Comparison of ENCODE assay signal across 21 mouse cellular contexts in genomic region chr6:97397935-97398334, GRCm38 (mm10).
DNase-seq lines count a peak whose midpoint lies in the region; ATAC-seq lines count a peak whose summit lies in the region.
"Had no signal": no experiment of that assay in that cellular context is flagged by ENCODE, and none has a peak within 500 bp of the region (broad histone marks: within the 10 kb centered on the region; RNA-seq: fewer than 3 reads in every experiment).

No protein-coding gene starts in this region.

- no peak overlapping the region for H3K9ac ChIP-seq in forebrain, embryonic 12.5 days
- H3K9ac ChIP-seq in forebrain, embryonic 14.5 days (ENCODE audit: low read length) = no peak overlapping the region
- no peak overlapping the region for H3K9ac ChIP-seq in hindbrain, embryonic 13.5 days
- H3K9ac ChIP-seq in hindbrain, embryonic 11.5 days (ENCODE audit: low read depth, low read length) = no peak overlapping the region
- H3K9ac ChIP-seq in intestine, embryonic 16.5 days (ENCODE audit: low read depth, low read length) = no peak overlapping the region
- H3K9ac ChIP-seq: hindbrain, embryonic 14.5 days had no signal

- 92% methylated on average over 4 of the region's 4 CpGs for WGBS in forebrain, embryonic 12.5 days
- 90% methylated on average over 4 of the region's 4 CpGs for WGBS in forebrain, embryonic 14.5 days
- 82% methylated on average over 4 of the region's 4 CpGs for WGBS in hindbrain, embryonic 13.5 days
- WGBS in hindbrain, embryonic 11.5 days = 84% methylated on average over 4 of the region's 4 CpGs
- WGBS in intestine, embryonic 16.5 days = 79% methylated on average over 4 of the region's 4 CpGs
- WGBS in macrophage (ENCODE audit: missing documents) = 89% methylated on average over 4 of the region's 4 CpGs

- no peak overlapping the region for H3K4me3 ChIP-seq in forebrain, embryonic 12.5 days (replicated peaks)
- no peak overlapping the region for H3K4me3 ChIP-seq in forebrain, embryonic 14.5 days (ENCODE audit: low read depth, low read length)
- no peak overlapping the region for H3K4me3 ChIP-seq in hindbrain, embryonic 13.5 days
- H3K4me3 ChIP-seq in hindbrain, embryonic 11.5 days (ENCODE audit: low read depth, low read length) = no peak overlapping the region
- no peak overlapping the region for H3K4me3 ChIP-seq in intestine, embryonic 16.5 days (ENCODE audit: low read length)
- no peak overlapping the region for H3K4me3 ChIP-seq in macrophage (ENCODE audit: inconsistent target)
- H3K4me3 ChIP-seq: forebrain, embryonic 10.5 days had no signal

- H3K36me3 ChIP-seq in forebrain, embryonic 12.5 days (replicated peaks) = no peaks in the 10 kb centered on the region
- H3K36me3 ChIP-seq in forebrain, embryonic 14.5 days (ENCODE audit: control insufficient read depth, insufficient read depth, low read length) = no peaks in the 10 kb centered on the region
- no peaks in the 10 kb centered on the region for H3K36me3 ChIP-seq in hindbrain, embryonic 13.5 days
- no peaks in the 10 kb centered on the region for H3K36me3 ChIP-seq in hindbrain, embryonic 11.5 days (ENCODE audit: control insufficient read depth, insufficient read depth, low read length)
- H3K36me3 ChIP-seq in intestine, embryonic 16.5 days (ENCODE audit: control insufficient read depth, insufficient read depth, low read length) = no peaks in the 10 kb centered on the region
- H3K36me3 ChIP-seq in macrophage (ENCODE audit: inconsistent target) = peaks cover 66% of the 10 kb centered on the region
- H3K36me3 ChIP-seq: forebrain, embryonic 10.5 days had no signal

- H3K27me3 ChIP-seq in forebrain, embryonic 12.5 days = no peaks in the 10 kb centered on the region
- H3K27me3 ChIP-seq in forebrain, embryonic 14.5 days (replicated peaks; ENCODE audit: control insufficient read depth, insufficient read depth, low read length) = no peaks in the 10 kb centered on the region
- H3K27me3 ChIP-seq in hindbrain, embryonic 13.5 days = no peaks in the 10 kb centered on the region
- H3K27me3 ChIP-seq in hindbrain, embryonic 11.5 days (ENCODE audit: control insufficient read depth, insufficient read depth, low read length) = no peaks in the 10 kb centered on the region
- H3K27me3 ChIP-seq in intestine, embryonic 16.5 days (replicated peaks; ENCODE audit: control insufficient read depth, insufficient read depth, low read length) = no peaks in the 10 kb centered on the region

- H3K9me3 ChIP-seq in forebrain, embryonic 12.5 days = no peaks in the 10 kb centered on the region
- no peaks in the 10 kb centered on the region for H3K9me3 ChIP-seq in forebrain, embryonic 14.5 days (replicated peaks; ENCODE audit: control insufficient read depth, low read length)
- H3K9me3 ChIP-seq in hindbrain, embryonic 13.5 days = no peaks in the 10 kb centered on the region
- no peaks in the 10 kb centered on the region for H3K9me3 ChIP-seq in hindbrain, embryonic 11.5 days (ENCODE audit: control insufficient read depth, low read length)
- H3K9me3 ChIP-seq in intestine, embryonic 16.5 days (ENCODE audit: control insufficient read depth, low read length) = no peaks in the 10 kb centered on the region
- H3K9me3 ChIP-seq: forebrain, embryonic 10.5 days had no signal

- peaks cover 43% of the 10 kb centered on the region for H3K4me1 ChIP-seq in forebrain, embryonic 12.5 days
- H3K4me1 ChIP-seq in forebrain, embryonic 14.5 days (ENCODE audit: control insufficient read depth, insufficient read depth, low read length) = peaks cover 35% of the 10 kb centered on the region
- peaks cover 60% of the 10 kb centered on the region for H3K4me1 ChIP-seq in hindbrain, embryonic 13.5 days (replicated peaks)
- peaks cover 8% of the 10 kb centered on the region for H3K4me1 ChIP-seq in hindbrain, embryonic 11.5 days (replicated peaks; ENCODE audit: control insufficient read depth, insufficient read depth, low read length)
- peaks cover 15% of the 10 kb centered on the region for H3K4me1 ChIP-seq in intestine, embryonic 16.5 days (ENCODE audit: control insufficient read depth, insufficient read depth, low read length)

- peaks cover 94% of the 10 kb centered on the region for H3K79me2 ChIP-seq in macrophage (ENCODE audit: inconsistent target)

- no peak for ATAC-seq in forebrain, embryonic 12.5 days (ENCODE audit: low FRiP score)
- no peak for ATAC-seq in forebrain, embryonic 14.5 days
- no peak for ATAC-seq in hindbrain, embryonic 13.5 days (ENCODE audit: low FRiP score)
- ATAC-seq in hindbrain, embryonic 11.5 days (ENCODE audit: low FRiP score) = no peak
- peak; percentile 83 for ATAC-seq in intestine, embryonic 16.5 days
- ATAC-seq in megakaryocyte-erythroid progenitor cell, adult 5-6 weeks (replicated peaks; ENCODE audit: low FRiP score, low TSS enrichment, poor library complexity, severe bottlenecking) = no peak
- ATAC-seq: activated CD4-positive, CD25-positive, alpha-beta regulatory T cell, adult 4 months; hindbrain, postnatal 0 days; inflammation-experienced regulatory T-cells, adult 6 months had no signal

- no peak for DNase-seq in forebrain, embryonic 14.5 days (ENCODE audit: low spot score)
- no peak for DNase-seq in hindbrain, embryonic 11.5 days (ENCODE audit: low spot score)
- no peak for DNase-seq in spleen, adult 18-20 months
- DNase-seq: adrenal gland, adult 8-10 months; adrenal gland, postnatal 25 days; cerebellum, adult 18-20 months; cerebellum, adult 9-10 months; cerebellum, postnatal 14 days; gastrocnemius, postnatal 10 days; gastrocnemius, postnatal 36 days had no signal

- H3K4me2 ChIP-seq in forebrain, embryonic 12.5 days = no peak overlapping the region
- H3K4me2 ChIP-seq in forebrain, embryonic 14.5 days (ENCODE audit: low read length) = no peak overlapping the region
- no peak overlapping the region for H3K4me2 ChIP-seq in hindbrain, embryonic 13.5 days
- H3K4me2 ChIP-seq in hindbrain, embryonic 11.5 days (replicated peaks; ENCODE audit: low read depth, low read length) = no peak overlapping the region
- no peak overlapping the region for H3K4me2 ChIP-seq in intestine, embryonic 16.5 days (ENCODE audit: low read depth, low read length)
- H3K4me2 ChIP-seq: heart, embryonic 11.5 days; hindbrain, embryonic 14.5 days had no signal

- H3K27ac ChIP-seq in forebrain, embryonic 12.5 days = peak overlapping the region; percentile 9; the same call in 1 of the 2 replicates
- no peak overlapping the region for H3K27ac ChIP-seq in forebrain, embryonic 14.5 days (ENCODE audit: low read depth, low read length)
- H3K27ac ChIP-seq in hindbrain, embryonic 13.5 days = peak overlapping the region; percentile 48; the same call in 1 of the 2 replicates
- H3K27ac ChIP-seq in hindbrain, embryonic 11.5 days (ENCODE audit: low read depth, low read length) = no peak overlapping the region
- H3K27ac ChIP-seq in intestine, embryonic 16.5 days (ENCODE audit: low read length) = no peak overlapping the region
- H3K27ac ChIP-seq in macrophage = peak overlapping the region; percentile 71
- H3K27ac ChIP-seq: hindbrain, embryonic 14.5 days; hindbrain, postnatal 0 days had no signal

Comparison
In these comparisons a context has a peak if more than half of its experiments do, and no peak if none do; other contexts are left out.
1. H3K27ac ChIP-seq: peak in forebrain, embryonic 12.5 days (single experiment), hindbrain, embryonic 13.5 days (single experiment) and macrophage (single experiment); none in forebrain, embryonic 14.5 days (single experiment), hindbrain, embryonic 11.5 days (single experiment) and intestine, embryonic 16.5 days (single experiment).